Mouse (Mus musculus): ENCODE results near the gene Kcnd3. TPM values are rescaled to one million over a fixed set of nuclear protein-coding genes. Genes with fewer than 3 reads are reported as not detected.
A peak's percentile ranks its signal among the peaks of the same experiment; 100 is the strongest.

The Kcnd3 gene
- total and polyA plus RNA-seq, 2 experiments from 2014 or later, result 7.5 to 48.9 TPM

DNA sequence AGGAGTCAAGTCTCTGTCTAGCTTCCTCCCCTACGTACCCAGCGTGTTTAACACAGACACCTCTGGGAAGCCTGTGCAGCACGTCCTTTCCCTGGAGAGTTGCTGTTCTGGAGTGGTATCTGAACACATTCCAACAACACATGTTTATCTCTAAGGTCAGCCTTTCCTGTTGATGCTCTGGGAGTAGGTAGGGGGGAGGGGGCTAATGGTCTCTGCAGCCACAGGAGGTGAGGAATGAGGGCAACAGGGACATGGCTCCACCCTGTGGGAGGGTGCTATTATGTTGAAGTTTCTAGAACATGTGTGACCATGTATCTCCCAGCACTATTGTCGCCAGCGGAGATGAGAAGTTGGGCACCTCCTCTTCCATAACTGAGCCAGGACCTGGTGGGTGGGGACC is 249.3 kb downstream of the Kcnd3 start:
- no peak overlapping the region for H3K4me2 ChIP-seq (ENCODE audit: low read depth)
- ATAC-seq, result no peak
- H3K27me3 ChIP-seq (ENCODE audit: insufficient read depth, low read length), result no peaks in the 10 kb centered on the region
- H3K27ac ChIP-seq (ENCODE audit: low read depth, low read length), result no peak overlapping the region
- no peak for TF ChIP-seq CTCF (IDR thresholded peaks at IDR 0.05; ENCODE audit: low read depth)
- H3K4me1 ChIP-seq (ENCODE audit: insufficient read depth), result no peaks in the 10 kb centered on the region
- H3K9me3 ChIP-seq (ENCODE audit: low read length), result no peaks in the 10 kb centered on the region
- DNase-seq, result no peak
- whole genome bisulfite sequencing, result 75% methylated on average over 5 of the region's 5 CpGs
- no peak overlapping the region for H3K4me3 ChIP-seq (ENCODE audit: low read depth, low read length)
- H3K9ac ChIP-seq, result no peak overlapping the region
- no peaks in the 10 kb centered on the region for H3K36me3 ChIP-seq (ENCODE audit: insufficient read depth)

DNA sequence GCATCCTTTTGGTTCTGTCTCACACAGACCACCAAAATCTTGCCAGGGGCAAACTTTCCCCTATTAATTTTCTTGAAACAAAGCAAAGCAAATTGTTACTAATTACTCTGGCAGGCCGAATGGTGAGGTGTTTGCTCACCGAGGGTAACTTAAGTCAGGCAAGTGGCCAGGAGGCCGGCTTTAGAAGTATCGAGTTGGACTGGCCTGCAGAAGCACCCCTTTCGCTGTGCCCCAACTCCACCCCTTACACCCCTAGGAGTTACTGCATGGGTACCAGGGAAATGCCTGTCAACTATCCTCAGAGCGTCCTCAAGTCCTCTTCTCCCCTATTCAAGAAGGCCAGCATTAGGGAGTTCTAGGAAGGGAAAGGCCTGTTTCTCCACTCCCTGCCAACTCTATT is 251.4 kb downstream of the Kcnd3 start:
- Histone ChIP-seq H3K27ac (ENCODE audit: low read depth, low read length) (no peak overlapping the region), H3K9me3 (ENCODE audit: low read length) (no peaks in the 10 kb centered on the region), H3K4me2 (ENCODE audit: low read depth) (peak overlapping the region; percentile 92), H3K9ac (no peak overlapping the region), H3K27me3 (ENCODE audit: insufficient read depth, low read length) (no peaks in the 10 kb centered on the region), H3K4me3 (ENCODE audit: low read depth, low read length) (no peak overlapping the region), H3K36me3 (ENCODE audit: insufficient read depth) (no peaks in the 10 kb centered on the region), H3K4me1 (ENCODE audit: insufficient read depth) (no peaks in the 10 kb centered on the region)
- TF ChIP-seq CTCF (IDR thresholded peaks at IDR 0.05; ENCODE audit: low read depth), result no peak
- ATAC-seq, result no peak
- 41% methylated on average over 6 of the region's 6 CpGs for WGBS
- DNase-seq, result no peak

GRCm38 (mm10) chr3:105704031-105705008 is 252.2 kb downstream of the Kcnd3 start, which contains the start of gene Inka2:
Gene Inka2, plus strand, starts transcription at chr3:105704599.
- H3K4me2 ChIP-seq (ENCODE audit: low read depth), result peak within 1 kb of the TSS; percentile 92
- WGBS, result 4% methylated on average over 41 of the region's 43 CpGs
- H3K27ac ChIP-seq (ENCODE audit: low read depth, low read length), result peak within 1 kb of the TSS; percentile 42; the same call in 1 of the 2 replicates
- H3K36me3 ChIP-seq (ENCODE audit: insufficient read depth), result no peaks in the 10 kb centered on the region
- no peaks in the 10 kb centered on the region for H3K27me3 ChIP-seq (ENCODE audit: insufficient read depth, low read length)
- H3K9me3 ChIP-seq (ENCODE audit: low read length), result no peaks in the 10 kb centered on the region
- H3K4me1 ChIP-seq (ENCODE audit: insufficient read depth), result no peaks in the 10 kb centered on the region
- DNase-seq, result peak; percentile 87
- TF ChIP-seq CTCF (IDR thresholded peaks at IDR 0.05; ENCODE audit: low read depth), result no peak
- peak within 1 kb of the TSS; percentile 43 for H3K4me3 ChIP-seq (ENCODE audit: low read depth, low read length)
- H3K9ac ChIP-seq, result peak within 1 kb of the TSS; percentile 45
- peak; percentile 98 for ATAC-seq

GRCm38 (mm10) chr3:105705061-105705549 is 253.0 kb downstream of the Kcnd3 start:
- H3K4me2 ChIP-seq (ENCODE audit: low read depth), result peak overlapping the region; percentile 92
- H3K27me3 ChIP-seq (ENCODE audit: insufficient read depth, low read length), result no peaks in the 10 kb centered on the region
- peak overlapping the region; percentile 42; the same call in 1 of the 2 replicates for H3K27ac ChIP-seq (ENCODE audit: low read depth, low read length)
- peak overlapping the region; percentile 43 for H3K4me3 ChIP-seq (ENCODE audit: low read depth, low read length)
- no peaks in the 10 kb centered on the region for H3K9me3 ChIP-seq (ENCODE audit: low read length)
- DNase-seq (peak; percentile 68), ATAC-seq (peak; percentile 47)
- TF ChIP-seq CTCF (IDR thresholded peaks at IDR 0.05; ENCODE audit: low read depth), result no peak
- 1% methylated on average over 28 of the region's 28 CpGs for whole genome bisulfite sequencing
- H3K4me1 ChIP-seq (ENCODE audit: insufficient read depth), result no peaks in the 10 kb centered on the region
- H3K36me3 ChIP-seq (ENCODE audit: insufficient read depth), result no peaks in the 10 kb centered on the region
- peak overlapping the region; percentile 45 for H3K9ac ChIP-seq

DNA sequence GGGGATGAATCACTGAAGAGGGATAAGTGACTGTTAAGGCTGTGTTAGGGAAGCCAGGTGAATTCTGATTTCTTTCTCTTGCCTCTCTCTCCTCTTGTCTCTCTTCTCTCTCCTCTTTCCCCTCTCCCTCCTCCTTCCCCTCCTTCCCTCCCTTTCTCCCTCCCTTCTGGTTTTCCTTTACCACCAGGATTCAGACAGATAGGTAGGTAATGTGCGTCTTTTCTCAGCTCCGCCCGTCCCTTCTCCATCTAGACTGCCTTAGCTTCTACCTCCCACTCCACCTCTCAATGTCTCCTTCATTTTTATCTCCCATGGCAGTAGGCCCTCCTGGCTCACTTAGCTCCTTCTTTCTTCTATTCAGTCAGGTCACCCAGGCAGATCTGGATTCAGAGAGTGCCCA is 253.4 kb downstream of the Kcnd3 start:
- Histone ChIP-seq H3K27me3 (ENCODE audit: insufficient read depth, low read length) (no peaks in the 10 kb centered on the region), H3K4me1 (ENCODE audit: insufficient read depth) (no peaks in the 10 kb centered on the region), H3K4me2 (ENCODE audit: low read depth) (peak overlapping the region; percentile 92), H3K4me3 (ENCODE audit: low read depth, low read length) (peak overlapping the region; percentile 43), H3K27ac (ENCODE audit: low read depth, low read length) (no peak overlapping the region), H3K36me3 (ENCODE audit: insufficient read depth) (no peaks in the 10 kb centered on the region), H3K9me3 (ENCODE audit: low read length) (no peaks in the 10 kb centered on the region), H3K9ac (peak overlapping the region; percentile 45)
- DNase-seq, result no peak
- no peak for ATAC-seq
- TF ChIP-seq CTCF (IDR thresholded peaks at IDR 0.05; ENCODE audit: low read depth), result no peak
- 17% methylated on average over 3 of the region's 3 CpGs for WGBS

DNA sequence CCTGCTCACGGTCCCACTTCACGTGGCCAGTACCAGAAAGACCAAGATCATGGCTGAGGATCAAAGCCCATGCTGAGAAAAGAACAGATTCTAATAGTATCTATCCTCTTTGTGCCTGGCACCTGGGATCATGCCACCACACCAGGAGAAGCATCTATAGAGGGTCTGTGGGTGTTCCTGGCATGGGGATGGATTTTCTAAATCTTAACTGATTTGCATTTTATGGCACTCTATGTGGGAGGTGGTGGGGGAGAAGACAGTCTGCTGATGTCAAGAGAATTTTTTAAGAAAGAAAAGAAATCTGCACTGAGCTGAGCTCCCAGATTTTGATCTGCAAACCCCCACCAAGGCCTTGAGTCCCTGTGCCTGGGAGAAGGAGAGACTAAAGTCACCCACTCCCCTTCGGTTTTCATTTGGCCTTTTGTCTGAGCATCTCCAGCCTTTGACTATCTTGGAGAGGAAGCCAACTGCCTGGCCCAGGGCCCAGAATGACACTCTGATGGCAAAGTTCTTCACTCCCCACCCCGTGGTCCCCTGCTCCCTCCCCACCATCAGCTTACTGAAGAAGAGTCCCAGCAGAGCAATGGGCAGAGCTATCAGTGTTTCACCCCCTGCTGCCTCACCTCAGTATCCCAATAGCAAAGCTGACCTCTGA is 254.4 kb downstream of the Kcnd3 start:
- TF ChIP-seq CTCF (IDR thresholded peaks at IDR 0.05; ENCODE audit: low read depth), result no peak
- Histone ChIP-seq H3K27me3 (ENCODE audit: insufficient read depth, low read length) (no peaks in the 10 kb centered on the region), H3K9ac (no peak overlapping the region), H3K4me2 (ENCODE audit: low read depth) (peak overlapping the region; percentile 92), H3K4me3 (ENCODE audit: low read depth, low read length) (0 out of 2 replicates have a peak overlapping the region, but pooled peaks have one; percentile 2), H3K9me3 (ENCODE audit: low read length) (no peaks in the 10 kb centered on the region), H3K27ac (ENCODE audit: low read depth, low read length) (no peak overlapping the region), H3K36me3 (ENCODE audit: insufficient read depth) (no peaks in the 10 kb centered on the region), H3K4me1 (ENCODE audit: insufficient read depth) (no peaks in the 10 kb centered on the region)
- DNase-seq (no peak), ATAC-seq (no peak)
- 29% methylated on average over 4 of the region's 4 CpGs for WGBS
